Mouse (Mus musculus) spleen, adult 2 months (tissue): ENCODE results near the gene Ranbp3l. TPM values are rescaled to one million over a fixed set of nuclear protein-coding genes. Genes with fewer than 3 reads are reported as not detected.

Experiments used
- DNase-seq, 2 experiments: peaks; one replicate each; pipeline versions ENCODE4 v3.0.0 to v3.0.0-alpha.2; 2012 to 2021; ENCODE audit warnings: low spot score in 2 of 2, low read depth in 1 of 2
- H3K27ac ChIP-seq: fragments of 200-500 bp; 2 replicates; pipeline ENCODE4 v1.5.1; 2012; ENCODE audit warnings: low read length, inconsistent platforms; ENCODE audit not compliant: insufficient read depth
- H3K27me3 ChIP-seq: fragments of 200-500 bp; 2 replicates; pipeline ENCODE4 v1.6.1; 2012; ENCODE audit warnings: mild to moderate bottlenecking, moderate library complexity, low read length, inconsistent platforms; ENCODE audit not compliant: control insufficient read depth, insufficient read depth
- H3K36me3 ChIP-seq: fragments of 200-500 bp; 2 replicates; pipeline ENCODE4 v1.6.1; 2012; ENCODE audit warnings: mild to moderate bottlenecking, low read length, inconsistent platforms; ENCODE audit not compliant: control insufficient read depth, insufficient read depth
- H3K4me1 ChIP-seq: fragments of 200-500 bp; 2 replicates; pipeline ENCODE4 v1.6.1; 2011; ENCODE audit warnings: inconsistent platforms; ENCODE audit not compliant: control insufficient read depth, insufficient read depth, insufficient read length
- H3K4me3 ChIP-seq: fragments of 200-500 bp; 2 replicates; pipeline ENCODE4 v1.5.1; 2011; ENCODE audit warnings: mild to moderate bottlenecking, inconsistent platforms; ENCODE audit not compliant: insufficient read depth, insufficient read length; ENCODE audit errors: extremely low read depth
- CTCF ChIP-seq: fragments of 200-500 bp; IDR thresholded peaks from 2 replicates; pipeline ENCODE4 v1.5.1; 2011; ENCODE audit warnings: mild to moderate bottlenecking, inconsistent platforms; ENCODE audit not compliant: insufficient read depth, insufficient read length, insufficient replicate concordance; ENCODE audit errors: extremely low read depth
- POLR2A ChIP-seq: fragments of 200-500 bp; IDR thresholded peaks from 2 replicates; pipeline ENCODE4 v1.6.1; 2011; ENCODE audit warnings: low read depth, low read length, inconsistent platforms
- WGBS: fragments of 180-500 bp; shearing (Covaris S2); methylation state at CpG from one replicate; pipeline ENCODE4 v1.1.7; 2018; 5-methylcytosine and 5-hydroxymethylcytosine counted together
- polyA plus RNA-seq: library from polyadenylated mRNA; depleted of rRNA; stranded (reverse); fragments of >200 nt; gene quantifications from 2 replicates; pipeline ENCODE4 v1.2.3, GENCODE M21; 2012

Gene Ranbp3l
- polyA plus RNA-seq, 1 experiment = 0.07 TPM

DNA sequence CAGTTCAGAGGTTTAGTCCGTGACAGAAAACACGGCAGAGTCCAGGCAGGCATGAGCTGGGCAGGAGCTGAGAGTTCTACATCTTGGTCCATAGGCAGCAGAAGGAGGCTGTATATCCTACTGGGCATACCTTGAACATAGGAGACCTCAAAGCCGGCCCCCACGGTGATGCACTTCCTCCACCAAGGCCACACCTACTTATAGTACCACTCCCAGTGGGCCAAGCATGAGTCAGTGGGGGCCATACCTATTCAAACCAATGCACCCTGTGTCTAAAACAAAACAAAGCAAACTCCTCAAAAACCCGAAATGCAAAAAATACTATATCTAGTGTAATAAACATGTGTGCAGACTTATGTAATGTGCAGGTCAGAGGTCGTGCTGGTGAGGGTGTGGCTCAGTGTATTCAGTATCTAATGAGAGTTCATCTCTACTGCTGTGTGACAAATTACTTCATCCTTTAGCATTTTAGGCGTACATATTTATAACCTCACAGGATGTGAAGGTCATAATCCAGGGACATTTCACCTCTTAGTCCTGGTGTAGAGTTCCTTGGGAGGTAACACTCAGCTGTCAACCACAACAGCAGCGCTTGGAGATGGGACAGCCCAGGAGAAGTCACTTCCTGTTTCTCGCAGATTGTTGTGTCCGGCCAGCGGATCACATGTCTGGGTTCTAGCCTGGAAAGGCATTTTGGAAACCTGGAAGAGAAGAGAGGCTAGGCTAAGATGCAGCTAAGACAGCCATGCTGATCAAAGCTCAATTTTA lies 126.0 kb downstream of the Ranbp3l start:
- 86% methylated on average over 11 of the region's 11 CpGs for WGBS
- Histone ChIP-seq H3K4me1 (no peaks in the 10 kb centered on the region), H3K36me3 (peaks cover 10% of the 10 kb centered on the region), H3K27me3 (no peaks in the 10 kb centered on the region), H3K4me3 (no peak overlapping the region), H3K27ac (no peak overlapping the region)
- DNase-seq = no peak
- TF ChIP-seq POLR2A (no peak), CTCF (no peak)

DNA sequence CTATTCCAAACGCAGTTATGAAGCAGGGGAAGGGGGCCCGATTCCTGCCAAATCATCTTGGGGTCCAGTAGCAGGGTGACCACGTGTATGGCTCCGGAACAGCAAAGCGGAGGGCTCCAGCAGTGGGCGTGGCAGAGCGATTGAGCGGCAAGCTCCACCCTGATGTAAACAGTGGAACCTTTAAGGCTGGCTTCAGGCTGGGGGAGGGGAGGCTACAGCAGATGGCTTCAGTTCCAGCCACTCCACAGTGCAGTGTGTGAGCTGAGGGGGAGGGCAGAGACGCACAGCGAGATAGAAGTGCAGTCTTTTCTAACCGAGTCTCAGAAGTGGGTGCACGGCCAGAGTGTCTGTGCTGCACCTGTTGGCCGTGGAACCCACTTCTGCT lies 126.6 kb downstream of the Ranbp3l start:
- Histone ChIP-seq H3K4me1 (no peaks in the 10 kb centered on the region), H3K27me3 (no peaks in the 10 kb centered on the region), H3K36me3 (peaks cover 10% of the 10 kb centered on the region), H3K27ac (no peak overlapping the region), H3K4me3 (no peak overlapping the region)
- DNase-seq = no peak
- TF ChIP-seq POLR2A (no peak), CTCF (no peak)
- 86% methylated on average over 13 of the region's 13 CpGs for WGBS

DNA sequence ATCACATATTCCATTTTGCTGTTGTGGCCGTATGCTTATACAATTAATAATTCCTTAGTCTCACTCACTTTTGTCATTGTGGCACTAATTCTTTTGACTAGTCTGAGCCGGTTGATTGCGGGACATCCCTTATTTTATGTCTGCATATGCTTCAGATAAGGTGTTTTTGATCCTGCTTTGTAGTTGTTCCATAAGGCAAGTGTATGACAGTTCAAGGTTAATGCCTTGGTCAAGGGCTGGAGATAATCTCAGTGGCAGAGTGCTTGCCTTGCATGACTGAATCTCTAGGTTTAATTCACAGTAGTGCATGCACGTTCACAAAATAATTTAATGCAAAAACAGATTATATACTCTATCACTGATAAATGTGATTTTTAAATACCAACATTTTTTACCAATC lies 129.1 kb downstream of the Ranbp3l start:
- 92% methylated on average over 4 of the region's 4 CpGs for WGBS
- Histone ChIP-seq H3K36me3 (peaks cover 11% of the 10 kb centered on the region), H3K27me3 (no peaks in the 10 kb centered on the region), H3K27ac (no peak overlapping the region), H3K4me1 (no peaks in the 10 kb centered on the region), H3K4me3 (no peak overlapping the region)
- no peak for DNase-seq
- TF ChIP-seq CTCF (no peak), POLR2A (no peak)

DNA sequence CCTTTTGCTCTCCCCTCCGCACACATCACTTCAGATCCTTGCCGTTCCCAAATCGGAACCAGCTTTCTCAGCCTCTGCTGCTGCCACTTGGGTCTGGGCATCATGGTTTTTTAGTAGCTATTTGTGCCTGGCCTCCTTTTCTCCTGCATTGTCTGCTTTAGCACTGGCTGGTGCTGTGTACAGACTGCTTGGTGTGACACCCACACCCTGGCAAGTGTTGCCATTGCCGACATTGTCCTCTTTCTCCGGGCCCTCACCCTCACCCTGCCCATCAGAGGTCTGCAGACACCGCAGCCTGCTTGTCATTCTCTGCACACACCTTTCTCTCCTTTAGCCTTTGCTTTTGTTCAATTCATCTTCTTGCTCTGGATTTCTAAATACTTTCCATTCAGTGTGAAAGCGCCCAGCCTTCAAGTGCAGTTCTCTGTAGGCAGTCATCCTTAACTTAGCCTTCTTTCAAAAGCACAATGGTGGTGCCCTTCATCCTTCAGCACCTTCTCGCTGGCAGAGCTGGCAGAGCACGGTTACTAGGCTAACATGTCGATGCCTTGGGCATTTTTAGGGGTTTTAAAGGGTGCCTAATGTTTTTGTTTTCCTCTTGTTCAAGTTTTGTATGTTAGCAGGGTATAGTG lies 132.8 kb downstream of the Ranbp3l start:
- Histone ChIP-seq H3K36me3 (peaks cover 10% of the 10 kb centered on the region), H3K27me3 (no peaks in the 10 kb centered on the region), H3K27ac (no peak overlapping the region), H3K4me3 (no peak overlapping the region), H3K4me1 (no peaks in the 10 kb centered on the region)
- TF ChIP-seq CTCF = no peak
- no peak for TF ChIP-seq POLR2A
- 97% methylated on average over 10 of the region's 10 CpGs for WGBS
- DNase-seq = no peak

DNA sequence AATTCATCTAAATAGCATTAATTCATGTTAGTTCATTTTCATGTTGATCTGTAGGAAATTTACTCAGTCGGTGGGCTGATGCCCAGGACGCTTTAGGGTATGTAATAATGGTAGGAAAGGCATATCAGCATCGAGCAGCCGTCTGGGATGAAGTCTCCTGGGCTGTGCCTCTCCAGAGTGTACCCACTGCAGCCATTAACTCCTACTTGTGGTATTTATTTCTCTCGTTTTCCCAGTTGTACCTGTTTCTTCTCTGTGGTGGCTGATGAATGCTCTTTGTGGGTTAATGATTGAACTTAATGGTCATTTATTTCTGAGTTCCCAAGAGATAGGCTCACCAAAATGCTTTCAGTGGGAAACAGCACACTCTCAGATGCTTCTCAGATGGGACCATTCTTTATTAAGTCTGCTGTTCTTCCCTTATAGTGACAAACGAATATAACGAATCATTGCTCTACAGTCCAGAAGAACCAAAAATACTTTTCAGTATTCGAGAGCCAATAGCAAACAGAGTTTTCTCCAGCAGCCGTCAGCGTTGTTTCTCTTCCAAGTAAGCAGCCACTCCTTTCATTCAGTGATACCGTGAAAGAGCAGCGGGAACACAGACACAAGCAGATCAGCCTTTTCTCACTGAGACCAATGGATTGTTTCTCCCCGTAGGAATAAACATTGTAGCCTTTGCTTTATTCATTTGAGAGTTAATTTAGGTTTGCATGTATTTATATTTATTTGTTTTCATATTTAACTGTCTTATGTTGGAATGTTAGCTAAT lies 138.7 kb downstream of the Ranbp3l start:
- no peak for TF ChIP-seq CTCF
- no peak for TF ChIP-seq POLR2A
- H3K27me3 ChIP-seq = no peaks in the 10 kb centered on the region
- 94% methylated on average over 13 of the region's 13 CpGs for WGBS
- no peak overlapping the region for H3K4me3 ChIP-seq
- DNase-seq = no peak
- no peaks in the 10 kb centered on the region for H3K4me1 ChIP-seq
- H3K27ac ChIP-seq = no peak overlapping the region
- peaks cover 14% of the 10 kb centered on the region for H3K36me3 ChIP-seq

DNA sequence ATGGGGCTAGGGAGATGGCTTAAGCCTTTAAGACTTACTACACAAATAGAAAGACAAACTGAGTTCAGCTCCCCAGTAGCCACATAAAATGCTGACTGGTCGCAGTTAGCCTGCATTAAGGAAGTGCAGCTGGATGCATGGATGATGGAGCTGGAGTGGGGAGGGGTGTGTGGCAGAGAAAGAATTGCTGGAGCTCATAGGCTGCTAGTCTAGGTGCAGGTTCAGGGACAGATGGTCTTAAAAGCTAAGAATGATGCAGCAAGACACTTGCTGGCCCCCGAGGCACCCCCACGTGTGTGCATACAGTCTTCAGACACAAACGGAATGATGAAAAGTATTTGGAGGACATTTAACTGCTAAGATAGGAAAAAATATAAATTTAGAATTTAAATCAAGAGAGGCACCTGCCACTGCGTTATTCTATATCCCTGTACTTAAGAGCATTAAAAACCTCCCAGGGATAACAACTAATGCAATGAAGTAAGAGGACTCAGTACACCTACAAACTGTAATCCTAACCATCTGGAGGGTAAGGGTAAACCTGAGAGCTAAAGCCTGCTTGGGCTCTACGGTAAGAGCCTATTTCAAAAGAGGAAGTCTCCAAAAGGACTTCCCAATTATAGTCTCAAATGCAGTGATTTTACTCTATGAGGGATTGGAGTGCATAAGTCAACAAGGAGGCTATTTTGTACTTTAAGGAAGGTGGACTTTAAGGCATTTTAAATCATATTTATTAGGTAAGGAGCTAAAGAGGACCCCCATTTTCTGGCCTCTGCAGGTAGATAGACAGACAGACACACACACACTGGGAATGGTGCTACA lies 143.0 kb downstream of the Ranbp3l start:
- WGBS = 83% methylated on average over 6 of the region's 6 CpGs
- Histone ChIP-seq H3K36me3 (peaks cover 17% of the 10 kb centered on the region), H3K4me1 (no peaks in the 10 kb centered on the region), H3K27me3 (no peaks in the 10 kb centered on the region), H3K4me3 (no peak overlapping the region), H3K27ac (no peak overlapping the region)
- no peak for TF ChIP-seq POLR2A
- TF ChIP-seq CTCF = no peak
- DNase-seq = no peak
